Mouse (Mus musculus): ENCODE data around the gene Sh3bp4.

Gene Sh3bp4

DNA sequence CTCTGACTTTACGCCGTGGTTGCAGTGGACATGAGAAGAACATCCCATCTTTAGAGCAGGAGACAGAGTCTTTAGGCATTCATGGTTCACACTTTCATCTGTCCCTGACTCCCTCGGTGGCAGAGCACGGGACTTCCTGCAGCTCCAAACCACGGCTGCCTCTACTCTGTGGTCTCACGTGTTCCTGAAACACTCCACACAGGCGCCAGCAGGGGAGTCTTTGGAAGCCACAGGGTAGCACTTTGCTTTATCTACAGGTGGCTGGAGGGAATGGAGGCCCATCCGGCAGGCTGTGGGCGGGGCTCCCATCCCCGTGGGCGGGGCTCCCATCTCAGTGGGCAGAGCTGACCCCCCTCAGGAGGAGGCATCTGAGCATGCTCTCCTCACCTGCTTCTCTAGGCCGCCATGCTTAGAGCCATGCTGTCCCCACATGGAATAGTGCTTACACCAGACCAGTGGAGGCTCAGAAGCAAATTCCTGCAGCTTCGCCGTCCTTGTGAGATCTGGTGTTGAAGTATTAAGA is 60.9 kb downstream of the Sh3bp4 start:
- DNase-seq, result no peak

DNA sequence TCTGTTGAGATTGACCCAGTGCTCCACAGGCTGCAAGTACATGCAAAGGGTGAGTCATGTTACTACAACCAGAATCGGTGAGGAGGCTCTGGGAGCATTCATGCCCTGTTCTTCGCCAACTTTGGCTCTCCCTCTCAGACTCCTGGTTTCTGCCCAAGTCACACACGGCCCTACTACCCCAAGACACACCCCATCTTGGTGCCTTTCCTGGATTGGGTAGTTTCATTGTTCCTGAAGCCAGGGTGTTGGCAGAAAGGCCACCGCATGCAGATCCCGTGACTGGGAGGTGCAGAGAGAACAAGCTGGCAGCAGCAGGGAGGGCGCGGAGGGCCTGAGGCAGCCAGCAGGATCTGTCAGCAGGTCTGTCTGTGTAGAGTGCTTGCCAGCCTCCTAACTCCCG is 61.5 kb downstream of the Sh3bp4 start:
- DNase-seq, result peak; percentile 74

GRCm38 (mm10) chr1:89133266-89133665 is 63.1 kb downstream of the Sh3bp4 start:
- peak; percentile 70 for DNase-seq

GRCm38 (mm10) chr1:89133717-89134116 is 63.5 kb downstream of the Sh3bp4 start:
- no peak for DNase-seq

GRCm38 (mm10) chr1:89136089-89136811 is 66.0 kb downstream of the Sh3bp4 start:
- no peak for DNase-seq

- DNase-seq, result no peak
These were observed 67.0 kb downstream of the Sh3bp4 start for GRCm38 (mm10) chr1:89137086-89137816.

DNA sequence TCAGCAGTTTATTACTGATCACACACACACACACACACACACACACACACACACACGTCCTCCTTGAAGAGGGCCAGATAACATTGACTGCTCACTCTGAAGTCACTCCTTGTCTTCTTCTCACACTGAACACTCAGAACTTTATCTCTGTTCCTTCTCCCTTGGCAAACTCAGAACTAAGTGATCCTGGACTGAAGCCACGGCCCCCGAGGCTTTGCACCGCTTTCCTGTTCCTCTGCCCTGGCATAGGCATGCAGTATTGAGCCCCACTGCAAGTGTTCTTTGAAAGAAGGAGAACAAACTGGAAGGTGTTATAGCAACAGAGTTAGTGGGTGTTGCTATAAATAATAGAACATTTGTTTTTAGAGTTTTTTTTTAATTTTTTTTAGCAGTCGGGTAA is 68.1 kb downstream of the Sh3bp4 start:
- no peak for DNase-seq

DNA sequence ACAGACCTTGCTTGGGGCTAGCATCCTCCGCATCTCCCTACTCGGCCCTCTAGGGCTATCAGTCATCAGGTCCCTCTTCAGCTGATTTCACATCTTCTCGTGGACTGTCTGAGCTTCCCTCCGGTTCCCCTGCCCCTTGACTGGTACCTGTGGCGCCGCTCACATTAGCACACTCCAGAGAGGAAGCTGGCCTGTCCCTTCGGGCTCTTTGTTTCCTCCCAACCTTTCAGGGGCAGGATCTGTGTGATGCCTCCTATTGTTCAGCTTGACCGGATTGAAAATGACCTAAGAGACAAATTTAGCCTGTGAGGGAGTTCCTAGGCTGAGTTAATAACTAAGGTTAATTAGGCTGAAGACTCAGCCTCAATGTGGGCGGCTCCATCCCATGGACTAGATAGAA is 69.9 kb downstream of the Sh3bp4 start:
- no peak for DNase-seq

DNA sequence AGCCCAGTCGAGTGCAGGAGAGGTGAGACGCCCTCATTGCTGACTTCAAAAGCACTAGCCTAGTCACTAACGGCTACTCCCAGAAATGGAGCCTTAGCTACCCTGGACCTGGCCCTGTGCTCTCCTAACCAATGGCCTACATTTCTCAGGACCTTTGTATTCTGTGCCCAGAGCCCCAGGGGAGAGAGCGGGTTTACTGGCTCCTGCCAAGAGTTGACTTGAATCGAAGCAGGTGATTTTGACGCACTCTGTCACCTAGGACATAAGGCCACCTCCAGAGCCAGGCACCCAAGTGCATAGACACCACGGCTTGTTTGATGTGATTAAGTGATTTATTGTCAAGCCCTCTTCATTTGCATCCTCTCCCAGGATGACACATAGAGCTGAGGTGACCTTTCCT is 80.9 kb downstream of the Sh3bp4 start:
- DNase-seq, result peak; percentile 74

DNA sequence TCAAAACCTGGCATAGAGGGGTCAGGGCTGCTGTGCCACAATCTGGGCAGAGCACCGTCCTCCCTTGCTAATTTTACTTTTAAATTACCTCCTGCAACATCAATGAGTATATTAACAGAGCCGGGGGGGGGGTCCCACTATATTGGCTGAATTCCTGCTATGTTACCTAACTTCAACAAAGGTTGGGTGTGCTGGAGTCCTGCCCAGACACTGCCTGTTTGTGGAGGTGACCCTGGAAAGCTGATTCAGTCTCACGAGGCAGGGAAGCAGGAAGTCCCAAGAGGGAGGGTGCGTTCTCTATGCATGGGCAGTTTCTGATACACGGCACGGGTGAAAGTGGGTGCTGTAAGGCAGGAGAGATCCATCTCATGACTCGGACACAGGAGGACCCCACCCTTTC is 82.4 kb downstream of the Sh3bp4 start:
- peak; percentile 86 for DNase-seq

DNA sequence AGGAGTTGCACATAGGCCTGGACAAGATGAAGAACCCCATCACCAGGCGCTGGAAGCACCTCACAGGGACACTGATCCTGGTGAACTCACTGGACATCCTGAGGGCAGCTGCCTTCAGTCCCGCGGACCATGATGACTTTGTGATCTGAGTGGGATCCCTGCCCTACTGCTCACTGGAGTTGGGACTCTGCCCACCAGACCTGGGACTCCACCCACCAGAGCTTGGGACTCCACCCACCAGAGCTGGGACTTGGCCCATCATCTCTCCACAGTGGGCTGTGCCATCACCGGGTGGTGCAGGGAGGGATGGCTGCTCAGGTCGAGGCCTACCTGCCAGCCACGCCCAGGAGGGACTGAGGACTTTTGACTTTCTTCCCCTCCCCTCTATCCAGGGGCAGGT is 83.0 kb downstream of the Sh3bp4 start:
- DNase-seq, result peak; percentile 34

DNA sequence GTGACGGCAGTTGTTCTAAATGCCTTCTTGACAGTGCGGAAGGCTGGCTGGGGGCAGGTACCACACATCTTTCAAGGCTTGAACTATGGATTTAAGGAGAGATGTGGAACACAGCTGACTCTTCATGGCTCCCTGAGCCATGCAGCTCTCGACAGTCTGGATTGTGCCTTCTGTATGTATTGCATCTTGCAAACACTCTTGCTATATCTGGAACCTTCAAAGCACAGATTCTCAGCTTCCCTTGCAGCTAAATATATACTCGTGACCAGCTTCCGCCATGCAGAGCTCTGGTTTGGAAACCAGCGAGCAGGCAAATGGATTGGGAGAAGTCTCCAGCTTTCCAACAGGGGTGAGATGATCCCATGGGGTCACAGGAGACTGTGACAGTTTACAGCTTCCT is 93.3 kb downstream of the Sh3bp4 start:
- DNase-seq, result no peak

DNA sequence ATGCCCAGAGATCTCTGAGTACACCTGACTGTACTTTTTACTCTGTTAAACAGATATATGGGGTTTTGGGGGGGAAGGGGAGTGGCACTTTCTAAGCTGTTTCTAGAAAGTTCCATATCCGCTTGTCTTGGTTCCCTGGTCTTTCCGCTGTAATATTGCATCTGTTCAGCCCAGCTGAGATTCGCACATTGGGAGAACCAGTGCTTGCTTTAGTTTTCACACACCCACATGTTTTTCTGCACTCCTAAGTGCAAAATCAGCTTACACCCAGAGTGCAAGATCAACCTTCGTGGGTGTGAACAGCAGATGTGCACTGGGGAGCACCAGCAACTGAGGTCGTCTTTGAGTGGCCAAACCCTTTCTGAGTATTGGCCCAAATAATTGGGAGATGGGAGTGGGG is 94.1 kb downstream of the Sh3bp4 start:
- DNase-seq, result no peak

DNA sequence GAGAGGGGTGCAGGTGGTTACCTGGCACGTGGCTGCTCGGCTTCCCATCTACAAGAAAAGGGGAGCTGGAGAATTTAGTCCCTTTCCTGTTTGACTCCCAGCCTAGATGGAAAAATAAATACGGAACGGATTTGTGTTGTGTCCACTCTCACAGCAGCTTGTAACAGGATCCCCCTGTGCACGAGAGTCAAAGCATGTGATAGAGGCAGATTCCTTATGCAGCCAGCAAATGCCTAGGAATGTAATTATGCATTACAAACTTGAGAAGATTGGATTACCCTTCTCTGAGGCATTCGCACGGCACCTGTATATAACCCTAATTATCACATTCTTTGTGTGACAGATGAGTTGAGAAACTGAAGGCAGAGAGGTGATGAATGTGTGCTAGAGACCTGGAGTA is 94.5 kb downstream of the Sh3bp4 start:
- DNase-seq, result no peak

DNA sequence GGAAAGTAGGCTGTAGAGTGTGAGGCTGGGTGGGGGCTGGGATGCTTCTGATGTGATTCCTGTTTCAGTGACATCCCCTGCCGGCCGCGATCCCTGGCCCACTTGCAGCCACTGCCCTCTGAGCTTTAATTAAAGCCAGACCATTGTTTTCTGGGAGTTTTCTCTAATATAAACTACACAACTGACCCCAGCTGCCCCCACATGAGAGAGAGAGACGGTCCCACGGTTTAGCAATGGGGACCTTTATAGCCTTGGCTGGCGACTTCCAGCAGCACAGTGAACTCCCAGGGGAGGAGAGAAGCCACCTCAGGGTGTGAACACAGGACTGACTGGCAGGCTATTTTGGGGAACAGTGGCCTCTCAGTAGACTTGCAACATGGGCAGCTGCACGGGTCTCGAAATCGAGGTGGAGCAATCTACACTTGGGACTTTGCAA is 96.6 kb downstream of the Sh3bp4 start:
- no peak for DNase-seq

- no peak for DNase-seq
These were observed 101.1 kb downstream of the Sh3bp4 start for GRCm38 (mm10) chr1:89171275-89171767.

DNA sequence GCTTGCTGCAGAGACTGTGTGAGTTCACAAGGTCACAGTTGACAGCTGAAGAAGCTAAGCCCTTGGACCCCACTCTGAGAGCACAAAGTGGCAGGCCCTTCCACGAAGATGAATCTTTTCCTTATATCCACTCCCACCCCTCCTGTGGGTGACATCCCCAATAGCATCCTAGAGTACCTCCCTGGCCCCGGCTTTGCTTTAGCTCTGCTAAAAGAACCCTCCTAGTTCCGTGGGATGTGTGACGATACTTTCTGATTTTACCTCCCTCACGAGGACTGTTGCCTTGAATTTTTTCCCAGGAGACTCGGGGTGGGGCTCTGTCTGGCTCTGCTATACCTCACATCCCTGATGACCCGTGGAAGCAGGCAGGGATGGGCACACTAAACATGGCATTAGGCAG is 104.4 kb downstream of the Sh3bp4 start:
- DNase-seq, result no peak

- DNase-seq, result no peak
These were observed 105.1 kb downstream of the Sh3bp4 start for GRCm38 (mm10) chr1:89175355-89175754.

GRCm38 (mm10) chr1:89183261-89183831 is 113.1 kb downstream of the Sh3bp4 start:
- no peak for DNase-seq

GRCm38 (mm10) chr1:89184111-89184785 is 114.0 kb downstream of the Sh3bp4 start:
- DNase-seq, result no peak

GRCm38 (mm10) chr1:89184839-89185238 is 114.6 kb downstream of the Sh3bp4 start:
- DNase-seq, result no peak

DNA sequence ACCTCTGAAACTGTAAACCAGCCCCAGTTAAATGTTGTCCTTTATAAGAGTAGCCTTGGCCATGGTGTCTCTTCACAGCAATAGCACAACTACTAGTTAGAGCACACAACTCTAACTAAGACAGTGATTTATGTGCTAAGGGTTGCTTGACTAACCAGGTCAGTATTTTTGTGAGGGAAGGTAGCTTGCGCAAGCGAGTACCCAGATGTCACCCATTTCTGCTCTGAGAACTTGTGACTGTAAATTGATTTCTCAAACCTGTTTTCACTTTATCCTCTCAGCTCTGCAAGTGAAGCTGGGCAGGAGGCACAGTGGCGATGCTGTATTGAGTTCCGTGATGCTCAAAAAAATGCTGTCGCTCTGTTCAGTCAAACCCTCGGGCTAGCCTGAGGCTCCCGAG is 117.2 kb downstream of the Sh3bp4 start:
- DNase-seq, result no peak

GRCm38 (mm10) chr1:89188091-89188490 is 117.9 kb downstream of the Sh3bp4 start:
- DNase-seq, result no peak
